Mouse (Mus musculus) intestine, embryonic 14.5 days (tissue): Measurements from ENCODE around the gene Hsdl1. TPM values are rescaled to one million over a fixed set of nuclear protein-coding genes. Genes with fewer than 3 reads are reported as not detected.

Experiments used
- ATAC-seq: fragments of 200-750 bp; cut with Nextera tagmentation; replicated peaks from 2 replicates; pipeline ENCODE4 v1.8.0; 2017; ENCODE audit warnings: low read depth, moderate number of reproducible peaks, moderate TSS enrichment, moderate library complexity; ENCODE audit not compliant: low FRiP score, low TSS enrichment
- DNase-seq: peaks from one replicate; pipeline ENCODE4 v3.0.0-alpha.2; 2018; ENCODE audit warnings: low spot score
- H3K27ac ChIP-seq: fragments of 300-500 bp; sonication (generic); 2 replicates; pipeline ENCODE4 v1.5.1; 2014; ENCODE audit warnings: low read depth, mild to moderate bottlenecking, control low read depth
- H3K27me3 ChIP-seq: fragments of 300-500 bp; sonication (generic); replicated peaks from 2 replicates; pipeline ENCODE4 v1.6.1; 2014; ENCODE audit warnings: low read length, control low read depth; ENCODE audit not compliant: control insufficient read depth, insufficient read depth
- H3K36me3 ChIP-seq: fragments of 300-500 bp; sonication (generic); 2 replicates; pipeline ENCODE4 v1.6.1; 2014; ENCODE audit warnings: low read length, control low read depth; ENCODE audit not compliant: control insufficient read depth, insufficient read depth
- H3K4me1 ChIP-seq: fragments of 300-500 bp; sonication (generic); replicated peaks from 2 replicates; pipeline ENCODE4 v1.6.1; 2014; ENCODE audit warnings: low read length, control low read depth, mixed read lengths; ENCODE audit not compliant: control insufficient read depth, insufficient read depth
- H3K4me2 ChIP-seq: fragments of 300-500 bp; sonication (generic); 2 replicates; pipeline ENCODE4 v1.6.1; 2014; ENCODE audit warnings: low read length
- H3K4me3 ChIP-seq: fragments of 300-500 bp; sonication (generic); 2 replicates; pipeline ENCODE4 v1.5.1; 2014; ENCODE audit warnings: low read depth, low read length, control low read depth, mixed read lengths
- H3K9ac ChIP-seq: fragments of 300-500 bp; sonication (generic); 2 replicates; pipeline ENCODE4 v1.6.1; 2014; ENCODE audit warnings: mild to moderate bottlenecking, low read length
- H3K9me3 ChIP-seq: fragments of 300-500 bp; sonication (generic); 2 replicates; pipeline ENCODE4 v1.6.1; 2016; ENCODE audit warnings: low read length, control low read depth; ENCODE audit not compliant: control insufficient read depth
- WGBS: fragments of 180-500 bp; shearing (Covaris S2); extraction: QIAGEN DNeasy Blood & Tissue Kit; methylation state at CpG from one replicate; pipeline ENCODE4 v1.1.7; 2014; 5-methylcytosine and 5-hydroxymethylcytosine counted together
- polyA plus RNA-seq: library from polyadenylated mRNA; unstranded; fragments of >200 nt; fragmentation: Nextera tagmentation; extraction: Ambion mirVana; gene quantifications from 2 replicates; pipeline ENCODE4 v1.2.1, GENCODE M21; 2014

Gene Hsdl1
- polyA plus RNA-seq, 1 experiment from 2014 or later: 36.6 TPM

- Histone ChIP-seq H3K36me3 (peaks cover 8% of the 10 kb centered on the region), H3K4me3 (peak overlapping the region; percentile 71), H3K27ac (peak overlapping the region; percentile 85), H3K27me3 (no peaks in the 10 kb centered on the region), H3K9me3 (no peaks in the 10 kb centered on the region), H3K4me1 (peaks cover 22% of the 10 kb centered on the region), H3K4me2 (peak overlapping the region; percentile 85), H3K9ac (peak overlapping the region; percentile 88)
- peak; percentile 92 for ATAC-seq
- DNase-seq: peak; percentile 60
- WGBS: 1% methylated on average over 55 of the region's 55 CpGs
Measured at GRCm38 (mm10) chr8:119557821-119558602, 17.0 kb downstream of the Hsdl1 start.

- H3K4me3 ChIP-seq: peak overlapping the region; percentile 71; the same call in 1 of the 2 replicates
- H3K9me3 ChIP-seq: no peaks in the 10 kb centered on the region
- peaks cover 30% of the 10 kb centered on the region for H3K4me1 ChIP-seq
- no peak for DNase-seq
- no peaks in the 10 kb centered on the region for H3K36me3 ChIP-seq
- peak overlapping the region; percentile 85 for H3K4me2 ChIP-seq
- H3K9ac ChIP-seq: peak overlapping the region; percentile 88
- H3K27me3 ChIP-seq: no peaks in the 10 kb centered on the region
- no peak for ATAC-seq
- no peak overlapping the region for H3K27ac ChIP-seq
- 73% methylated on average over 9 of the region's 9 CpGs for WGBS
Measured at GRCm38 (mm10) chr8:119557132-119557531, 17.9 kb downstream of the Hsdl1 start.

- no peak for DNase-seq
Measured at GRCm38 (mm10) chr8:119555861-119556260, 19.1 kb downstream of the Hsdl1 start.

GRCm38 (mm10) chr8:119552967-119553366 is 22.0 kb downstream of the Hsdl1 start:
- ATAC-seq (no peak), DNase-seq (no peak)
- peaks cover 8% of the 10 kb centered on the region; the same call in 1 of the 2 replicates for H3K36me3 ChIP-seq
- no peak overlapping the region for H3K27ac ChIP-seq
- no peaks in the 10 kb centered on the region for H3K27me3 ChIP-seq
- WGBS: 74% methylated on average over 2 of the region's 2 CpGs
- no peak overlapping the region for H3K4me2 ChIP-seq
- H3K9me3 ChIP-seq: no peaks in the 10 kb centered on the region
- no peak overlapping the region for H3K4me3 ChIP-seq
- peaks cover 25% of the 10 kb centered on the region for H3K4me1 ChIP-seq
- no peak overlapping the region for H3K9ac ChIP-seq

More at GRCm38 (mm10) chr8:119555861-119556260, 19.1 kb downstream of the Hsdl1 start:
- Histone ChIP-seq H3K9ac (no peak overlapping the region), H3K9me3 (no peaks in the 10 kb centered on the region), H3K4me3 (no peak overlapping the region), H3K27ac (no peak overlapping the region), H3K4me2 (no peak overlapping the region), H3K27me3 (no peaks in the 10 kb centered on the region), H3K4me1 (peaks cover 30% of the 10 kb centered on the region), H3K36me3 (no peaks in the 10 kb centered on the region)
- WGBS: 88% methylated on average over 6 of the region's 6 CpGs
- ATAC-seq: no peak

- Histone ChIP-seq H3K4me1 (peaks cover 12% of the 10 kb centered on the region), H3K9ac (no peak overlapping the region), H3K4me2 (no peak overlapping the region), H3K36me3 (peaks cover 45% of the 10 kb centered on the region), H3K9me3 (no peaks in the 10 kb centered on the region), H3K27ac (no peak overlapping the region), H3K27me3 (no peaks in the 10 kb centered on the region), H3K4me3 (no peak overlapping the region)
- DNase-seq (no peak), ATAC-seq (no peak)
- 66% methylated on average over 7 of the region's 7 CpGs for WGBS
Measured at GRCm38 (mm10) chr8:119548560-119549113, 26.3 kb downstream of the Hsdl1 start.

GRCm38 (mm10) chr8:119547019-119547691 is 27.8 kb downstream of the Hsdl1 start:
- no peak for ATAC-seq

GRCm38 (mm10) chr8:119545791-119546190 is 29.2 kb downstream of the Hsdl1 start:
- DNase-seq: no peak
- no peak for ATAC-seq
- Histone ChIP-seq H3K27me3 (no peaks in the 10 kb centered on the region), H3K27ac (no peak overlapping the region), H3K9ac (no peak overlapping the region), H3K9me3 (no peaks in the 10 kb centered on the region), H3K36me3 (peaks cover 73% of the 10 kb centered on the region), H3K4me3 (no peak overlapping the region), H3K4me1 (no peaks in the 10 kb centered on the region), H3K4me2 (no peak overlapping the region)
- WGBS: 96% methylated on average over 6 of the region's 6 CpGs

More at GRCm38 (mm10) chr8:119547019-119547691, 27.8 kb downstream of the Hsdl1 start:
- Histone ChIP-seq H3K27ac (no peak overlapping the region), H3K27me3 (no peaks in the 10 kb centered on the region), H3K4me2 (no peak overlapping the region), H3K9ac (no peak overlapping the region), H3K4me3 (no peak overlapping the region), H3K9me3 (no peaks in the 10 kb centered on the region), H3K4me1 (0 out of 2 replicates have a peak, but pooled peaks cover under 1% of the 10 kb centered on the region), H3K36me3 (peaks cover 59% of the 10 kb centered on the region)
- DNase-seq: no peak
- WGBS: 58% methylated on average over 18 of the region's 18 CpGs

- Histone ChIP-seq H3K4me3 (no peak overlapping the region), H3K4me1 (no peaks in the 10 kb centered on the region), H3K4me2 (no peak overlapping the region), H3K27me3 (no peaks in the 10 kb centered on the region), H3K27ac (no peak overlapping the region), H3K36me3 (peaks cover 79% of the 10 kb centered on the region), H3K9ac (no peak overlapping the region), H3K9me3 (no peaks in the 10 kb centered on the region)
- no peak for DNase-seq
- no peak for ATAC-seq
- WGBS: 74% methylated on average over 6 of the region's 6 CpGs
Measured at GRCm38 (mm10) chr8:119545180-119545579, 29.8 kb downstream of the Hsdl1 start.
